Mouse (Mus musculus): ENCODE data around the gene Pmpca.

DNA sequence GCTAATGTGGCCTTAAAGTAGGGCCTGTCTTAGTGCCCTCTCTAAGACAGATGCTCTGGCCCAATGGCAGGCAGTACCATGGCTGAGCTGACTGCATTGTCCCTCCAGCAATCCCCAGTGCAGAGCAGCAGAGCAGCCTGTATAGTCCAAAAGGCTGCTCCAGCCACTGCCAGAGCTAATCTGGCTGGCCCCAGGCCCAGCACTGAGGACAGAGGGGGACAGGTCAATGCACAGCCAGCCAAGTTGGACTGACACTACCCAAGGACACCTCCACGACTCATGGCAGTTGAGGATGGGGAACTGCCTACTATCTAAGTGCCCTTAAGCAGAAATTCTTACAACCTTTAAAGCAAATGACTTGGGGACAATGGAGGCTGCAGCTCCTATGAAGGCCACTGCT is 20.6 kb upstream of the Pmpca start:
- TF ChIP-seq CTCF (IDR thresholded peaks at IDR 0.05; ENCODE audit: control insufficient read depth, insufficient read depth, low read length) (no peak), POLR2A (IDR thresholded peaks at IDR 0.05; ENCODE audit: borderline replicate concordance, control insufficient read depth, low read depth, low read length) (no peak)

All from bone marrow, adult 2 months (tissue).